Mouse (Mus musculus) small intestine, adult 10 weeks (tissue): ENCODE data around the gene Tmem234. TPM values are rescaled to one million over a fixed set of nuclear protein-coding genes. Genes with fewer than 3 reads are reported as not detected.

ENCODE experiments used
- polyA plus RNA-seq: library from polyadenylated mRNA; stranded (reverse); fragments of 350-450 nt; fragmentation: Illumina TruSeq; extraction: RNeasy Lipid Tissue Mini Kit (QIAGEN cat#74804); gene quantifications from one replicate; pipeline ENCODE4 v1.2.3, GENCODE M21; 2014; ENCODE audit warnings: low replicate concordance

Tmem234 gene
- 28.2 TPM for polyA plus RNA-seq

GRCm38 (mm10) chr4:129600233-129601158 is at the start of gene Tmem234, which contains the start of gene Eif3i:
Tmem234 (plus strand) TSS chr4:129600668.
Eif3i (minus strand) TSS chr4:129600648.

GRCm38 (mm10) chr4:129573430-129573829 is 27.0 kb upstream of the Tmem234 start, which contains the start of gene Lck:
Lck (minus strand) TSS chr4:129573641.

DNA sequence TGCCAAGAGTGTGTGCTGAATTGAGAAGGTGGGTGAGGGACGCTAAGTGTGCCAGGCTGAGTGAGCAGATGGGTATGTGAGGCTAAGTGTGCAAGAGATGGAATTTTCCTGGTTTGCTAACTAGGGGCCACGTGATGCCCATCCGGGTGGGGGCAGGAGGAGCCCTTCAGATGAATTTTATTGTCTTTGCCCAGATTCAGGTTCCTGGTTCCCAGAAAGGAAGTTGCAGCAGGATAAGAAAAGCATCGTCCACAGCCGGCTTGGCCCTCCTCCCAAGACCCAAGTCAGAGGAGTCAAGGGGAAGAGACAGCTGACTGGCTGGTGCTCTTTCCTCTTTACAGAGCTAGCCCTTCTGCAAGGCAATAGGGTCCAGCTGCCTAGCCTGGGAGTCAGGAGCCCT is 22.0 kb upstream of the Tmem234 start, which contains the start of gene Fam167b:
TSS of gene Fam167b (minus strand) at position 84 of the 400 bp plus-strand sequence.

DNA sequence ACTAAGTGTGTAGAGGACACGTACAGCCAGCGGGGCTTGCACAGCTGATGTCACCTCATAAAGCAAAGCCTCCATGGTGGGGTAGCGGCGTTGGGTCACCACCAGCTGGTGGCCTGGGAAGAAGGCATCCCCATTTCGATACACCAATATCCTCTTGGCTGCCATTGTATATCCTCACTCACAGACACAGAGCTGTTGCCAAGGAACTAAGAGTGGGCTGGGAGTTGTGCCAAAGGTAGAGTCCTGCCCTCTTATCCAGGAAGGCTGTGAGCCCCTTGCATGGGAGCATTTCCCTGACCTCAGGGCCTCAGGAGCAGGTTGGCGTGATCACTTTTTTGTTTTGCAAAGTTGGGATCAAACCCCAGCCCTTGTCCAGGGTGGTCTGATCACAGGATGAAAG is 13.6 kb downstream of the Tmem234 start, which contains the start of gene Dcdc2b:
TSS of gene Dcdc2b (minus strand) at position 165 of the 400 bp plus-strand sequence.

DNA sequence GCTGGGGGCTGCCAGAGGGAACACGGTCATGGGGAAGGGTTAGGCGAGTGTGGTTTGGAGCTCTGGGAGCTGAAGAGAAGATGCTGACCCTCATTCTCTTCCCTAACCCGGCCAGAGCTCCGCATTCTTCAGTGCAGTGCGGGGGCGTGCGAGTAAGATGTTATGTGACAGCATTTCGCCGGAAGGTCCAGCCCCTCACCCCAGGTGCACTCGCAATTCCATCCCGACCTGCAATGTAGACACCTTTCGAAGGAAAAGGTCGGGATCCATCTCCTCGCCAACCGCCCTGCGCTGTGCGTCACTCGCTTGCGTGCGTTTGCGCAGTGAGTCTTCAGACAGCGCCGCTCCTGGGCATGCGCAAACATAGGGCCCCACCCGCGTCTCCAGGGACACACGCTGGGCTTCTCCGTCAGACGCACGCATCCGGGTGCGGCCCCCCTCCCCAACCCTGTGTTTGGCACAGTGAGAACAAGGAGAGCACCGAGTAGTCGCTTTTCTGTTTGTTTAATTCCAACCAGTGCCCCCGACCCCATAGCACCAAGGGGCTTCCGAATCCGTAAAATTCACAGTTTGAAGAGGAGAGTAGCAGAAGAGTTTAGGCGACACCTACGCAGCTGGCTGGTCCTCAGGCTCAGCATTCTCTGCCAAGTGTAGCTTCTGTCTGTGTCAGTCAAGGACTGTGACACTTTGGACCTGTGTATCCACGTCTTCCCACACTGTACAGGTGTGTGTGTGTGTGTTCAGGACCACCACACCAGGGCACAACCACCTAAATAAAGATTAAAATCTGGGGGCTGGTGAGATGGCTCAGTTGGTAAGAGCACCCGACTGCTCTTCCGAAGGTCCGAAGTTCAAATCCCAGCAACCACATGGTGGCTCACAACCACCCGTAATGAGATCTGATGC is 18.6 kb downstream of the Tmem234 start, which contains the start of gene Iqcc:
TSS of gene Iqcc (minus strand) at position 314 of the 906 bp plus-strand sequence.

DNA sequence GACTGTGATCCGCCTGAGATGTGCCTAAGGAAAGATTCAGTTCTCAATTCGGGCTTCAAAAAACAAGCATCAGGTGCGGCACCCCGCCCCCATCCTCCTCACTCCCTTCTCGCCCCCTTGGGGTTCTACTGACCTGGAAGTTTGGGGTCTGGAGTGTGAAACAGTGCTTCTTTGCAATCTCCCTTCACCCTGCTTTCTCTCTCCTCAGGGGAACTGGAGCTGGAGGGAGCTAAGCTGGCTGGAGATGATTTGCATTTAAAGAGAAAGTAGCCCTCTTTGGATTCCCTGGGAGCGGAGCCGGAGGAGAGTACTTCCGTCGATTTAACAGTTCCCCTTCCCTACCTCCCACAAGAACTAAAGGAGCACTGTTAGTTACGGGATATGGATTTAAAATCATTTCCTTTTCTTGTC is 23.2 kb downstream of the Tmem234 start, which contains the start of gene Ccdc28b:
TSS of gene Ccdc28b (minus strand) at position 267 of the 411 bp plus-strand sequence.

GRCm38 (mm10) chr4:129640638-129641467 is 40.4 kb downstream of the Tmem234 start, which contains the start of gene Txlna:
Txlna (minus strand) TSS chr4:129641065.

DNA sequence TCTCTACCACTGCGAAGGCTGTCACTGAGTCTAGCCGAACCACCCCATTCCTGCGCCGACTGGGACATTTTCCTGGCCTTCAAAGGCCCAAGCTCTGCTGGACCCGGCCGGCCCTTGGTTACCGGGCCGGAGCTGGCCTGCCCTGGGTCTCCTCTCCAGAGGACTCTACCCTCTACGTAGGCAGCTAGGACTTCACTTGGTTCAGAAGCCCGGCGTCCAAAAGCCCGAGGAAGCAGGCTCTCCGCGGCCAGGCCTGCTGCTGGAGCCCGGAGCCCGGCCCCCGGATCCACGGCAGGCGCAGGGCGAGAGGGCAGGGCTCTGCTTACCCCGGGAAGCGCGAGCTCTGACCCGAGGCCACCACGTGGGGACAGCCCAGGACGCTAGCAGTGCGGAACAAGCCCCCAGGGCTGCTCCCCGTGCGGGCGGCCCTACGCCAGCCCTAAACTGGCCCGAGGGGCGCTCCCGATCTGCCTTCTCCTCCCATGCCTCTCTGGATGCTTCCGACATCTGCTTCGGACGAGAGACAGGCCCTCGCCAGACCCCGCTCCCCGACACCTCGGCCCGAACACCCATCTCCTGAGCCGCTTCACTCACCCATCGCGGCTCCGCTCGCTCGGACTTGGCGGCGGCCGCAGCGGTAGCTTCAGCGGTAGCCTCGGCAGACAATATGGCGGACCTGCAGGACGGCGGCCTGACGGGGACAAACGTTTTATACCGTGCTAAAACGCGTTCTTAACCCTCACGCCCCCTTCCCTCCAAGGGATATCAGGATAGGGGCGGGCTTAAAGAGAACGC is 71.8 kb downstream of the Tmem234 start, which contains the start of gene Kpna6:
TSS of gene Kpna6 (minus strand) at position 685 of the 795 bp plus-strand sequence.

Other genes starting within 250 kb of the Tmem234 start
- gene Zbtb8a, start 222.6 kb upstream of the Tmem234 start, polyA plus RNA-seq: 1.1 TPM
- not detected for gene Zbtb8b, start 159.8 kb upstream of the Tmem234 start, polyA plus RNA-seq
- gene Bsdc1, start 139.1 kb upstream of the Tmem234 start, polyA plus RNA-seq: 8.8 TPM
- gene Tssk3, start 109.6 kb upstream of the Tmem234 start, polyA plus RNA-seq: not detected
- not detected for gene Fam229a, start 109.5 kb upstream of the Tmem234 start, polyA plus RNA-seq
- gene Marcksl1, start 87.1 kb upstream of the Tmem234 start, polyA plus RNA-seq: 11.9 TPM
- gene Hdac1, start 58.0 kb upstream of the Tmem234 start, polyA plus RNA-seq: 38.7 TPM
- gene Lck, start 27.0 kb upstream of the Tmem234 start, polyA plus RNA-seq: 0.59 TPM
- gene Fam167b, start 22.1 kb upstream of the Tmem234 start, polyA plus RNA-seq: not detected
- gene Eif3i, start within 50 bp of the Tmem234 start, polyA plus RNA-seq: 7.9 TPM
- not detected for gene Dcdc2b, start 13.6 kb downstream of the Tmem234 start, polyA plus RNA-seq
- gene Iqcc, start 18.4 kb downstream of the Tmem234 start, polyA plus RNA-seq: 5.3 TPM
- gene Ccdc28b, start 23.3 kb downstream of the Tmem234 start, polyA plus RNA-seq: not detected
- 6.1 TPM for gene Txlna, start 40.4 kb downstream of the Tmem234 start, polyA plus RNA-seq
- 23.8 TPM for gene Kpna6, start 72.1 kb downstream of the Tmem234 start, polyA plus RNA-seq
- not detected for gene Tmem39b, start 96.2 kb downstream of the Tmem234 start, polyA plus RNA-seq
- gene Khdrbs1, start 141.6 kb downstream of the Tmem234 start, polyA plus RNA-seq: 146 TPM
- gene Ptp4a2, start 210.6 kb downstream of the Tmem234 start, polyA plus RNA-seq: 1,009 TPM